Mouse (Mus musculus): ENCODE measurements around the gene Dazap2. TPM values are rescaled to one million over a fixed set of nuclear protein-coding genes. Genes with fewer than 3 reads are reported as not detected.
A peak's percentile ranks its signal among the peaks of the same experiment; 100 is the strongest.

The Dazap2 gene
- total and polyA plus RNA-seq, 3 experiments: 100 to 341 (median 233) TPM

DNA sequence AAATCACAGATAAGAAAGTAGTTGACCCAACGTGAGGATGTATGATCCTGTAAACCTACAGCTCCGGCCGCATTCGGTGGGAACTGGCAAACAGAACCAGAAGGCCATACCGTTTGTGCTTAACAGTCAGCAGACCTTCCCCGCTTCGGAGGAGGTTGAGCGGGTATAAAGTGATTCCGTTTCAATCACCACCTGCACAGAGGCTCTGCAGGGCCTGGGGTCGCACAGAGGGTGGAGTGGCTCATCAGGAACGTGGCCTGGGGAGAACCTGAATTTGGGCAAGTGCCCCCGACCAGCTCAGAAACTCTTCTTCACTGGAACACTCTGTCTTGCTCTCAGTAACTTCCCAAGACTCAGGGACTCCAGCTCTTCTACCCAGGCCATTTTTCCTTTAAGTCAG lies 51.7 kb downstream of the Dazap2 start:
- H3K4me1 ChIP-seq (ENCODE audit: control insufficient read depth in 1 of 2, insufficient read depth in 2 of 2, low read length in 2 of 2): peaks cover 26 to 46% of the 10 kb centered on the region in 2 experiments
- peak overlapping the region; percentile 70 to 90 for H3K4me3 ChIP-seq (ENCODE audit: control insufficient read depth in 1 of 2, insufficient read depth in 1 of 2, low read depth in 2 of 2, low read length in 2 of 2)
- no peaks in the 10 kb centered on the region for H3K9me3 ChIP-seq (replicated peaks; ENCODE audit: insufficient read depth, low read length)
- peak overlapping the region; percentile 75 for H3K9ac ChIP-seq (ENCODE audit: control insufficient read depth, low read depth, low read length, poor library complexity, severe bottlenecking)
- peak overlapping the region; percentile 79 for H3K27ac ChIP-seq (ENCODE audit: control insufficient read depth, low read depth, low read length)
- H3K27me3 ChIP-seq (ENCODE audit: control insufficient read depth in 1 of 2, insufficient read depth in 2 of 2, low read length in 2 of 2): no peaks in the 10 kb centered on the region
- peaks cover 0 to 37% of the 10 kb centered on the region in 2 experiments; a peak in 2 of 4 replicates for H3K36me3 ChIP-seq (ENCODE audit: control insufficient read depth in 1 of 2, insufficient read depth in 2 of 2, low read length in 2 of 2)
- no peak; the same call in 1 of the 2 replicates for TF ChIP-seq POLR2AphosphoS2 (IDR thresholded peaks at IDR 0.05; ENCODE audit: low read length)
- no peak for TF ChIP-seq ZNF384 (IDR thresholded peaks at IDR 0.05; ENCODE audit: low read depth, low read length)
- no peak for TF ChIP-seq RCOR1 (IDR thresholded peaks at IDR 0.05; ENCODE audit: low read depth, low read length)
- no peak for TF ChIP-seq SIN3A (IDR thresholded peaks at IDR 0.05; ENCODE audit: low read length)
- TF ChIP-seq ELF1 (IDR thresholded peaks at IDR 0.05; ENCODE audit: low read depth, low read length): no peak
- no peak for TF ChIP-seq E2F4 (IDR thresholded peaks at IDR 0.05; ENCODE audit: borderline replicate concordance, low read depth, low read length)
- TF ChIP-seq TCF12 (IDR thresholded peaks at IDR 0.05; ENCODE audit: low read depth, low read length): no peak
- TF ChIP-seq MEF2A (IDR thresholded peaks at IDR 0.05; ENCODE audit: extremely low read depth, insufficient replicate concordance, low read depth, low read length, poor library complexity, severe bottlenecking): no peak
- no peak for TF ChIP-seq UBTF (IDR thresholded peaks at IDR 0.05; ENCODE audit: borderline replicate concordance, insufficient read depth, low read depth, low read length)
- TF ChIP-seq CTCF (IDR thresholded peaks at IDR 0.05 in 2 of 3, conservative IDR thresholded peaks at IDR 0.05 in 1 of 3; ENCODE audit: control insufficient read depth in 1 of 3, insufficient read depth in 1 of 3, low read depth in 2 of 3, low read length in 3 of 3, poor library complexity in 1 of 3, severe bottlenecking in 1 of 3): no peak
- no peak for TF ChIP-seq KAT2A (conservative IDR thresholded peaks at IDR 0.05; ENCODE audit: low read depth, low read length)
- TF ChIP-seq USF1 (IDR thresholded peaks at IDR 0.05; ENCODE audit: low read depth, low read length): no peak
- peak; percentile 74 for DNase-seq (ENCODE audit: low read depth, low spot score)
- H3K79me2 ChIP-seq (ENCODE audit: control insufficient read depth, insufficient read depth, low read length, poor library complexity): peaks cover 38% of the 10 kb centered on the region

DNA sequence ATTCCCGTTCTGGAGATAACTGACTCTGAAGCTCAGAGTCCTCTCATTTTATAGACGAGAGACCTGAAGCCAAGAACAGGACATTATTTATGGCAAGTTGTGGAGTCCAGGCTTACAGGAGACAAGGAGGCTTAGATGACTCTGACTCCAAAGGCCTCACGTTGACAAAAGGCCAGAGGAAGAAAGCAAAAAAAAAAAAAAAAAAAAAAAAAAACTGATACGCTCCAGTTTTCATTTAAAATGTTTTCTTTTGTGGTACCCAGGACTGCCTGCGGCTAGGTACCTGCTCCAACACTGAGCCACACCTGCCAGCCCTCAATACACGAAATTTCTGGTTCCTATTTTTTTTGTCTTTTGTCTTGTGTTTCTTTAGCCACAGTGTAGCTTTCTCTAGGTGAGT lies 52.3 kb downstream of the Dazap2 start:
- H3K4me1 ChIP-seq (ENCODE audit: control insufficient read depth in 1 of 2, insufficient read depth in 2 of 2, low read length in 2 of 2): peaks cover 26 to 48% of the 10 kb centered on the region in 2 experiments
- H3K27ac ChIP-seq (ENCODE audit: control insufficient read depth, low read depth, low read length): peak overlapping the region; percentile 79
- H3K27me3 ChIP-seq (ENCODE audit: control insufficient read depth in 1 of 2, insufficient read depth in 2 of 2, low read length in 2 of 2): no peaks in the 10 kb centered on the region
- no peak for DNase-seq (ENCODE audit: low read depth, low spot score)
- TF ChIP-seq POLR2AphosphoS2 (IDR thresholded peaks at IDR 0.05; ENCODE audit: low read length) (no peak), ZNF384 (IDR thresholded peaks at IDR 0.05; ENCODE audit: low read depth, low read length) (peak; percentile 92)
- peak overlapping the region; percentile 70 to 90 for H3K4me3 ChIP-seq (ENCODE audit: control insufficient read depth in 1 of 2, insufficient read depth in 1 of 2, low read depth in 2 of 2, low read length in 2 of 2)
- H3K79me2 ChIP-seq (ENCODE audit: control insufficient read depth, insufficient read depth, low read length, poor library complexity): peaks cover 38% of the 10 kb centered on the region
- peaks cover 0 to 37% of the 10 kb centered on the region in 2 experiments; a peak in 2 of 4 replicates for H3K36me3 ChIP-seq (ENCODE audit: control insufficient read depth in 1 of 2, insufficient read depth in 2 of 2, low read length in 2 of 2)
- peak overlapping the region; percentile 75 for H3K9ac ChIP-seq (ENCODE audit: control insufficient read depth, low read depth, low read length, poor library complexity, severe bottlenecking)
- H3K9me3 ChIP-seq (replicated peaks; ENCODE audit: insufficient read depth, low read length): no peaks in the 10 kb centered on the region

DNA sequence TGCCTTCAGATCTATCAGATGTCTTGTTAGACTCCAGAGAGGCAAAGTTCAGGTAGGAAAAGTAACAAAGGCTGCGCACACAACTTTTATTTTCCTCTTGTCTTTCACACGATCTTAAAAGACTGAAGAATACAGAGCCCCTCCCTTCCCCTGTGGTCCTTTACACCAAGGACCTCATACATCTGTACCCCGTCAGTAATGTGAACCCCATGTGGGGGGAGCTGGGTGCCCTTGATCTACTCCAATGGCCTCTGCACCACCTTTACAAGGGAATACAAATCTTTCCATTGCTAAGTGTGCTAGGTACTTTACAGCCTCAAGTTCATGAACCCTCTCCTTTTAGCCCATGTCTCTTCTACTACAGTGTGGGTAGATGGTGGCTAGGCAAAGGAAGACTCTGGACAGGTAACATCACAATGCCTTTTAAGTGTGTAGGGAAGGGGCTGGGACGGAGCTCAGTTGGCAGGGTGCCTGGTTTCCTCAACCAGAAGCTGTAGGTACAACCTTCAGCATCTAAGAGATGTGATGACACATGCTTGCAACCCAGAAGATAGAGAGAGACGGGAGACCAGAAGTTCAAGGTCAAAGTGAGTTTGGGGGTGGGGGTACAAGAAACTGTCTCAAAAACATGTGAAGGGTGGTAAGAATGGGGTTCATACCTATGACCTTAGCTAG lies 52.9 kb downstream of the Dazap2 start:
- Histone ChIP-seq H3K79me2 (ENCODE audit: control insufficient read depth, insufficient read depth, low read length, poor library complexity) (peaks cover 38% of the 10 kb centered on the region), H3K9me3 (replicated peaks; ENCODE audit: insufficient read depth, low read length) (no peaks in the 10 kb centered on the region), H3K36me3 (ENCODE audit: control insufficient read depth in 1 of 2, insufficient read depth in 2 of 2, low read length in 2 of 2) (peaks cover 0 to 39% of the 10 kb centered on the region in 2 experiments; a peak in 2 of 4 replicates), H3K27ac (ENCODE audit: control insufficient read depth, low read depth, low read length) (peak overlapping the region; percentile 79), H3K27me3 (ENCODE audit: control insufficient read depth in 1 of 2, insufficient read depth in 2 of 2, low read length in 2 of 2) (no peaks in the 10 kb centered on the region), H3K4me3 (ENCODE audit: control insufficient read depth in 1 of 2, insufficient read depth in 1 of 2, low read depth in 2 of 2, low read length in 2 of 2) (peak overlapping the region; percentile 70 to 90), H3K9ac (ENCODE audit: control insufficient read depth, low read depth, low read length, poor library complexity, severe bottlenecking) (peak overlapping the region; percentile 75), H3K4me1 (ENCODE audit: control insufficient read depth in 1 of 2, insufficient read depth in 2 of 2, low read length in 2 of 2) (peaks cover 26 to 48% of the 10 kb centered on the region in 2 experiments)
- DNase-seq (ENCODE audit: low read depth, low spot score): peak; percentile 66
- no peak for TF ChIP-seq RCOR1 (IDR thresholded peaks at IDR 0.05; ENCODE audit: low read depth, low read length)
- no peak for TF ChIP-seq GATA1 (IDR thresholded peaks at IDR 0.05; ENCODE audit: low read depth, low read length)
- TF ChIP-seq ZKSCAN1 (IDR thresholded peaks at IDR 0.05; ENCODE audit: low read depth, low read length): no peak
- TF ChIP-seq ZMIZ1 (IDR thresholded peaks at IDR 0.05; ENCODE audit: low read depth, low read length): no peak
- TF ChIP-seq MEF2A (IDR thresholded peaks at IDR 0.05; ENCODE audit: extremely low read depth, insufficient replicate concordance, low read depth, low read length, poor library complexity, severe bottlenecking): no peak
- no peak for TF ChIP-seq POLR2A (IDR thresholded peaks at IDR 0.05; ENCODE audit: control insufficient read depth in 1 of 2, insufficient read depth in 1 of 2, low read depth in 1 of 2, low read length in 2 of 2, poor library complexity in 1 of 2)
- TF ChIP-seq EP300 (IDR thresholded peaks at IDR 0.05; ENCODE audit: low read depth in 1 of 2, low read length in 2 of 2): peak in 1 of 2 experiments; percentile 30; a peak in 1 of 4 replicates
- no peak for TF ChIP-seq RAD21 (IDR thresholded peaks at IDR 0.05; ENCODE audit: low read depth, low read length)
- TF ChIP-seq MAX (IDR thresholded peaks at IDR 0.05; ENCODE audit: low read length): no peak
- no peak for TF ChIP-seq NRF1 (IDR thresholded peaks at IDR 0.05; ENCODE audit: insufficient read depth, low read depth, low read length, poor library complexity, severe bottlenecking)
- TF ChIP-seq KAT2A (conservative IDR thresholded peaks at IDR 0.05; ENCODE audit: low read depth, low read length): no peak
- no peak for TF ChIP-seq MAFK (IDR thresholded peaks at IDR 0.05; ENCODE audit: borderline replicate concordance, low read depth, low read length)
- no peak for TF ChIP-seq SMC3 (IDR thresholded peaks at IDR 0.05; ENCODE audit: low read depth, low read length)
- peak; percentile 27; the same call in 1 of the 2 replicates for TF ChIP-seq TCF12 (IDR thresholded peaks at IDR 0.05; ENCODE audit: low read depth, low read length)
- no peak for TF ChIP-seq ZC3H11A (IDR thresholded peaks at IDR 0.05; ENCODE audit: low read depth, low read length)
- TF ChIP-seq POLR2AphosphoS2 (IDR thresholded peaks at IDR 0.05; ENCODE audit: low read length): no peak

Data from MEL (cell line).